Mouse (Mus musculus) neural tube, embryonic 12.5 days (tissue): ENCODE data around the gene Tmem273. TPM values are rescaled to one million over a fixed set of nuclear protein-coding genes. Genes with fewer than 3 reads are reported as not detected.

Experiments used
- ATAC-seq: fragments of 200-750 bp; cut with Nextera tagmentation; 2 replicates; pipeline ENCODE4 v1.8.0; 2017; ENCODE audit warnings: low read depth, mild to moderate bottlenecking, moderate TSS enrichment, moderate library complexity; ENCODE audit not compliant: low FRiP score
- H3K27ac ChIP-seq: fragments of 300-500 bp; sonication (generic); 2 replicates; pipeline ENCODE4 v1.5.1; 2016
- H3K27me3 ChIP-seq: fragments of 300-500 bp; sonication (generic); replicated peaks from 2 replicates; pipeline ENCODE4 v1.6.1; 2016; ENCODE audit warnings: mild to moderate bottlenecking
- H3K36me3 ChIP-seq: fragments of 300-500 bp; sonication (generic); 2 replicates; pipeline ENCODE4 v1.6.1; 2016; ENCODE audit warnings: mild to moderate bottlenecking
- H3K4me1 ChIP-seq: fragments of 300-500 bp; sonication (generic); 2 replicates; pipeline ENCODE4 v1.6.1; 2016
- H3K4me2 ChIP-seq: fragments of 300-500 bp; sonication (generic); replicated peaks from 2 replicates; pipeline ENCODE4 v1.6.1; 2016; ENCODE audit warnings: mild to moderate bottlenecking
- H3K4me3 ChIP-seq: fragments of 300-500 bp; sonication (generic); 2 replicates; pipeline ENCODE4 v1.5.1; 2016
- H3K9ac ChIP-seq: fragments of 300-500 bp; sonication (generic); 2 replicates; pipeline ENCODE4 v1.6.1; 2016; ENCODE audit warnings: mild to moderate bottlenecking
- H3K9me3 ChIP-seq: fragments of 300-500 bp; sonication (generic); 2 replicates; pipeline ENCODE4 v1.6.1; 2016; ENCODE audit warnings: mild to moderate bottlenecking
- WGBS: fragments of 180-500 bp; shearing (Covaris S2); methylation state at CpG from one replicate; pipeline ENCODE4 v1.1.7; 2016; 5-methylcytosine and 5-hydroxymethylcytosine counted together
- polyA plus RNA-seq: library from polyadenylated mRNA; unstranded; fragments of >200 nt; fragmentation: Nextera tagmentation; extraction: Ambion mirVana; gene quantifications from 2 replicates; pipeline ENCODE4 v1.2.1, GENCODE M21; 2016

Tmem273 gene
- polyA plus RNA-seq, 1 experiment from 2014 or later = 0.74 TPM

- no peak for ATAC-seq
- no peak overlapping the region for H3K9ac ChIP-seq
- H3K9me3 ChIP-seq = no peaks in the 10 kb centered on the region
- no peaks in the 10 kb centered on the region for H3K27me3 ChIP-seq
- no peak overlapping the region for H3K4me3 ChIP-seq
- H3K4me1 ChIP-seq = no peaks in the 10 kb centered on the region
- H3K36me3 ChIP-seq = no peaks in the 10 kb centered on the region
- 83% methylated on average over 4 of the region's 4 CpGs for WGBS
- H3K27ac ChIP-seq = no peak overlapping the region
- H3K4me2 ChIP-seq = no peak overlapping the region
Observed at GRCm38 (mm10) chr14:32782866-32783265, 2.9 kb upstream of the Tmem273 start.

- no peak overlapping the region for H3K4me2 ChIP-seq
- no peaks in the 10 kb centered on the region for H3K27me3 ChIP-seq
- no peak overlapping the region for H3K9ac ChIP-seq
- H3K27ac ChIP-seq = no peak overlapping the region
- H3K36me3 ChIP-seq = no peaks in the 10 kb centered on the region
- WGBS = 84% methylated on average over 12 of the region's 12 CpGs
- no peak for ATAC-seq
- no peaks in the 10 kb centered on the region for H3K4me1 ChIP-seq
- no peak overlapping the region for H3K4me3 ChIP-seq
- H3K9me3 ChIP-seq = no peaks in the 10 kb centered on the region
Observed at GRCm38 (mm10) chr14:32784130-32784747, 1.5 kb upstream of the Tmem273 start.

GRCm38 (mm10) chr14:32784748-32785134, 1.0 kb upstream of the Tmem273 start:
- Histone ChIP-seq H3K9ac (no peak overlapping the region), H3K4me2 (no peak overlapping the region), H3K9me3 (no peaks in the 10 kb centered on the region), H3K27ac (no peak overlapping the region), H3K36me3 (no peaks in the 10 kb centered on the region), H3K4me3 (no peak overlapping the region), H3K4me1 (no peaks in the 10 kb centered on the region), H3K27me3 (no peaks in the 10 kb centered on the region)
- ATAC-seq = no peak
- WGBS = 79% methylated on average over 4 of the region's 4 CpGs

- no peaks in the 10 kb centered on the region for H3K36me3 ChIP-seq
- no peak overlapping the region for H3K9ac ChIP-seq
- no peak for ATAC-seq
- no peaks in the 10 kb centered on the region for H3K4me1 ChIP-seq
- H3K4me3 ChIP-seq = no peak overlapping the region
- no peaks in the 10 kb centered on the region for H3K9me3 ChIP-seq
- H3K27me3 ChIP-seq = no peaks in the 10 kb centered on the region
- WGBS = 57% methylated on average over 5 of the region's 5 CpGs
- no peak overlapping the region for H3K4me2 ChIP-seq
- H3K27ac ChIP-seq = no peak overlapping the region
Observed at GRCm38 (mm10) chr14:32787691-32788090, 1.9 kb downstream of the Tmem273 start.

GRCm38 (mm10) chr14:32796375-32796774, 10.6 kb downstream of the Tmem273 start:
- no peak for ATAC-seq
- H3K27ac ChIP-seq = no peak overlapping the region

GRCm38 (mm10) chr14:32797803-32798202, 12.0 kb downstream of the Tmem273 start:
- Histone ChIP-seq H3K27me3 (no peaks in the 10 kb centered on the region), H3K36me3 (no peaks in the 10 kb centered on the region), H3K9ac (no peak overlapping the region), H3K27ac (no peak overlapping the region), H3K4me2 (no peak overlapping the region), H3K9me3 (no peaks in the 10 kb centered on the region), H3K4me3 (no peak overlapping the region), H3K4me1 (peaks cover 5% of the 10 kb centered on the region; the same call in 1 of the 2 replicates)
- ATAC-seq = no peak
- 86% methylated on average over 2 of the region's 2 CpGs for WGBS

More at GRCm38 (mm10) chr14:32796375-32796774, 10.6 kb downstream of the Tmem273 start:
- no peak overlapping the region for H3K9ac ChIP-seq
- H3K4me1 ChIP-seq = peaks cover 5% of the 10 kb centered on the region; the same call in 1 of the 2 replicates
- no peak overlapping the region for H3K4me3 ChIP-seq
- WGBS = 62% methylated on average over 8 of the region's 8 CpGs
- H3K27me3 ChIP-seq = no peaks in the 10 kb centered on the region
- H3K9me3 ChIP-seq = no peaks in the 10 kb centered on the region
- H3K4me2 ChIP-seq = no peak overlapping the region
- no peaks in the 10 kb centered on the region for H3K36me3 ChIP-seq

GRCm38 (mm10) chr14:32798355-32798754, 12.6 kb downstream of the Tmem273 start:
- no peak for ATAC-seq
- Histone ChIP-seq H3K27me3 (no peaks in the 10 kb centered on the region), H3K27ac (no peak overlapping the region), H3K4me3 (no peak overlapping the region), H3K9ac (no peak overlapping the region), H3K4me2 (no peak overlapping the region), H3K4me1 (peaks cover 5% of the 10 kb centered on the region; the same call in 1 of the 2 replicates), H3K9me3 (no peaks in the 10 kb centered on the region), H3K36me3 (no peaks in the 10 kb centered on the region)
- WGBS = 83% methylated on average over 4 of the region's 4 CpGs

GRCm38 (mm10) chr14:32800048-32800447, 14.3 kb downstream of the Tmem273 start:
- Histone ChIP-seq H3K36me3 (no peaks in the 10 kb centered on the region), H3K4me2 (no peak overlapping the region), H3K27ac (no peak overlapping the region), H3K27me3 (no peaks in the 10 kb centered on the region), H3K4me1 (peaks cover 5% of the 10 kb centered on the region; the same call in 1 of the 2 replicates), H3K9ac (no peak overlapping the region), H3K4me3 (no peak overlapping the region), H3K9me3 (no peaks in the 10 kb centered on the region)
- WGBS = 96% methylated on average over 7 of the region's 7 CpGs
- no peak for ATAC-seq

- H3K4me3 ChIP-seq = no peak overlapping the region
- 59% methylated on average over 11 of the region's 11 CpGs for WGBS
- 0 out of 2 replicates have a peak, but pooled peaks have one; percentile 33 for ATAC-seq
Observed at GRCm38 (mm10) chr14:32801016-32801661, 15.4 kb downstream of the Tmem273 start.

GRCm38 (mm10) chr14:32801662-32802024, 15.9 kb downstream of the Tmem273 start:
- no peaks in the 10 kb centered on the region for H3K36me3 ChIP-seq
- H3K4me3 ChIP-seq = no peak overlapping the region
- no peaks in the 10 kb centered on the region for H3K27me3 ChIP-seq
- ATAC-seq = no peak
- no peak overlapping the region for H3K27ac ChIP-seq
- no peaks in the 10 kb centered on the region for H3K4me1 ChIP-seq
- no peak overlapping the region for H3K9ac ChIP-seq
- H3K4me2 ChIP-seq = no peak overlapping the region
- H3K9me3 ChIP-seq = no peaks in the 10 kb centered on the region

More at GRCm38 (mm10) chr14:32801016-32801661, 15.4 kb downstream of the Tmem273 start:
- Histone ChIP-seq H3K9me3 (no peaks in the 10 kb centered on the region), H3K27me3 (no peaks in the 10 kb centered on the region), H3K36me3 (no peaks in the 10 kb centered on the region), H3K4me2 (no peak overlapping the region), H3K9ac (no peak overlapping the region), H3K27ac (no peak overlapping the region), H3K4me1 (peaks cover 3% of the 10 kb centered on the region; the same call in 1 of the 2 replicates)

GRCm38 (mm10) chr14:32810111-32810510, 24.3 kb downstream of the Tmem273 start:
- Histone ChIP-seq H3K27ac (no peak overlapping the region), H3K27me3 (no peaks in the 10 kb centered on the region), H3K36me3 (no peaks in the 10 kb centered on the region), H3K9me3 (no peaks in the 10 kb centered on the region), H3K9ac (no peak overlapping the region), H3K4me1 (no peaks in the 10 kb centered on the region), H3K4me3 (no peak overlapping the region), H3K4me2 (no peak overlapping the region)
- no peak for ATAC-seq

GRCm38 (mm10) chr14:32812429-32812828, 26.7 kb downstream of the Tmem273 start:
- no peak overlapping the region for H3K4me2 ChIP-seq
- no peak overlapping the region for H3K4me3 ChIP-seq
- ATAC-seq = no peak
- H3K27me3 ChIP-seq = no peaks in the 10 kb centered on the region
- no peak overlapping the region for H3K9ac ChIP-seq
- no peaks in the 10 kb centered on the region for H3K9me3 ChIP-seq
- H3K27ac ChIP-seq = no peak overlapping the region
- H3K4me1 ChIP-seq = no peaks in the 10 kb centered on the region
- H3K36me3 ChIP-seq = no peaks in the 10 kb centered on the region
- WGBS = 71% methylated on average over 6 of the region's 6 CpGs

- no peak for ATAC-seq
- 65% methylated on average over 4 of the region's 4 CpGs for WGBS
Observed at GRCm38 (mm10) chr14:32814961-32815360, 29.2 kb downstream of the Tmem273 start.

More at GRCm38 (mm10) chr14:32814961-32815360, 29.2 kb downstream of the Tmem273 start:
- H3K27me3 ChIP-seq = no peaks in the 10 kb centered on the region
- H3K4me2 ChIP-seq = no peak overlapping the region
- H3K27ac ChIP-seq = no peak overlapping the region
- H3K9ac ChIP-seq = no peak overlapping the region
- H3K9me3 ChIP-seq = no peaks in the 10 kb centered on the region
- H3K36me3 ChIP-seq = no peaks in the 10 kb centered on the region
- H3K4me1 ChIP-seq = no peaks in the 10 kb centered on the region
- H3K4me3 ChIP-seq = no peak overlapping the region
